Mouse (Mus musculus): ENCODE data around the gene Syn3.
"Not testable (repeated sequence)": the region's sequence is repeated elsewhere in the genome, so short reads cannot be mapped to it uniquely, and the experiment has no call there.

DNA sequence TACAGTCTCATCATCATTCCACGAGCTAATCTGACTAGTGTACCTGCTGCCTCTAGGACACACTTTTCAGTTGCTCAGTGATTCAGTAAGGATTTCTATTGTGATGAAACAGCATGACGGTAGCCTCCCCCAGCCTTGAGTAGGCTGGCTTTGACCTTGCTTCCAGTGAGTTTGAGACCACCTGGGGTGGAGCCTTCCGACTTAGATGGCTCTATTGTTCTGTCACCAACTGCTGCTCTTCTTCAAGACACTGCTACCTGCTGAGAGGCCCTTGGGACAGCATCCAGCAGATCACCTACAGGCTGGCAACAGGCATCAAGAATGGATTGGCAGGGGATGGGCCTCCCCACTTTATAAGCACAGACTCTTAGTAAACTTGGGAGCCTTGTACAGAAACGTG is 63.7 kb downstream of the Syn3 start:
- not testable (repeated sequence) for TF ChIP-seq CTCF (IDR thresholded peaks at IDR 0.05; ENCODE audit: low read depth); EP300 (optimal IDR thresholded peaks at IDR 0.05)
